Mouse (Mus musculus) myocyte (in vitro differentiated cells): ENCODE data around the gene Celf2. TPM values are rescaled to one million over a fixed set of nuclear protein-coding genes. Genes with fewer than 3 reads are reported as not detected.

Experiments used
- H3K27me3 ChIP-seq: one replicate; pipeline ENCODE4 v1.6.1; 2011; ENCODE audit not compliant: control insufficient read depth, insufficient read depth, insufficient read length
- H3K36me3 ChIP-seq: one replicate; pipeline ENCODE4 v1.6.1; 2011; ENCODE audit not compliant: control insufficient read depth, insufficient read depth
- H3K4me2 ChIP-seq: one replicate; pipeline ENCODE4 v1.6.1; 2011; ENCODE audit warnings: low read depth, control low read depth
- H3K4me3 ChIP-seq: one replicate; pipeline ENCODE4 v1.5.1; 2011; ENCODE audit warnings: mild to moderate bottlenecking, control low read depth, moderate library complexity
- H3K79me2 ChIP-seq: one replicate; pipeline ENCODE4 v1.6.1; 2011; ENCODE audit not compliant: control insufficient read depth, insufficient read depth
- H3ac ChIP-seq: one replicate; pipeline ENCODE4 v1.6.1; 2011; ENCODE audit not compliant: control insufficient read depth, insufficient read length
- CEBPB ChIP-seq: IDR thresholded peaks from 2 replicates; pipeline ENCODE4 v1.6.1; 2011; ENCODE audit warnings: mild to moderate bottlenecking, moderate library complexity; ENCODE audit not compliant: poor library complexity, insufficient read depth, severe bottlenecking
- E2F4 ChIP-seq: IDR thresholded peaks from one replicate; pipeline ENCODE4 v1.6.1; 2011; ENCODE audit warnings: mild to moderate bottlenecking, control low read depth, moderate library complexity; ENCODE audit not compliant: insufficient read depth
- MAX ChIP-seq: IDR thresholded peaks from one replicate; pipeline ENCODE4 v1.6.1; 2011; ENCODE audit warnings: low read depth, mild to moderate bottlenecking, control low read depth
- MYOD1 ChIP-seq, 3 experiments: IDR thresholded peaks; one replicate each; pipeline ENCODE4 v1.6.1; 2011; ENCODE audit warnings: control low read depth in 2 of 3, low read depth in 2 of 3, mild to moderate bottlenecking in 2 of 3, moderate library complexity in 1 of 3; ENCODE audit not compliant: insufficient read length in 2 of 3, control insufficient read depth in 1 of 3
- MYOG ChIP-seq, 3 experiments: IDR thresholded peaks; one replicate each; pipeline ENCODE4 v1.6.1; 2011; ENCODE audit warnings: control low read depth in 2 of 3, low read depth in 2 of 3, mild to moderate bottlenecking in 2 of 3; ENCODE audit not compliant: insufficient read length in 2 of 3, control insufficient read depth in 1 of 3, insufficient read depth in 1 of 3
- POLR2A ChIP-seq: IDR thresholded peaks from one replicate; pipeline ENCODE4 v1.6.1; 2011; ENCODE audit warnings: low read depth, mild to moderate bottlenecking, control low read depth, moderate library complexity; ENCODE audit not compliant: insufficient read length
- POLR2AphosphoS2 ChIP-seq: IDR thresholded peaks from one replicate; pipeline ENCODE4 v1.6.1; 2011; ENCODE audit warnings: low read depth, control low read depth; ENCODE audit not compliant: insufficient read length
- REST ChIP-seq: IDR thresholded peaks from one replicate; pipeline ENCODE4 v1.6.1; 2011; ENCODE audit warnings: mild to moderate bottlenecking, control low read depth, moderate library complexity; ENCODE audit not compliant: insufficient read depth, insufficient read length
- SRF ChIP-seq: IDR thresholded peaks from one replicate; pipeline ENCODE4 v1.6.1; 2011; ENCODE audit warnings: low read depth; ENCODE audit not compliant: control insufficient read depth, insufficient read length
- TCF12 ChIP-seq: IDR thresholded peaks from one replicate; pipeline ENCODE4 v1.6.1; 2011; ENCODE audit warnings: mild to moderate bottlenecking, control low read depth; ENCODE audit not compliant: poor library complexity, insufficient read depth, severe bottlenecking
- TCF3 ChIP-seq: IDR thresholded peaks from one replicate; pipeline ENCODE4 v1.6.1; 2011; ENCODE audit warnings: low read depth, control low read depth; ENCODE audit not compliant: insufficient read length
- USF1 ChIP-seq: IDR thresholded peaks from one replicate; pipeline ENCODE4 v1.6.1; 2011; ENCODE audit warnings: low read depth, mild to moderate bottlenecking, control low read depth, moderate library complexity
- polyA plus RNA-seq: library from polyadenylated mRNA; unstranded; fragments of >200 nt; fragmentation: generic; extraction: Trizol; gene quantifications from one replicate; pipeline ENCODE4 v1.2.1, GENCODE M21; 2012; ENCODE audit warnings: missing spikeins

Celf2 gene
- polyA plus RNA-seq, 1 experiment = 30.1 TPM

- H3K79me2 ChIP-seq = peaks cover 86% of the 10 kb centered on the region
- H3ac ChIP-seq = no peak overlapping the region
- TF ChIP-seq USF1 (no peak), POLR2AphosphoS2 (peak; percentile 19), TCF12 (no peak), TCF3 (no peak), CEBPB (no peak), MYOD1 (IDR thresholded peaks at IDR 0.05; ENCODE audit: control insufficient read depth in 1 of 3, insufficient read length in 2 of 3, low read depth in 2 of 3) (no peak), E2F4 (no peak)
- no peaks in the 10 kb centered on the region for H3K36me3 ChIP-seq
- H3K4me3 ChIP-seq = no peak overlapping the region
- H3K4me2 ChIP-seq = no peak overlapping the region
- H3K27me3 ChIP-seq = no peaks in the 10 kb centered on the region
These were observed 687.8 kb downstream of the Celf2 start for GRCm38 (mm10) chr2:6821593-6821992.

GRCm38 (mm10) chr2:6815281-6815680 is 694.1 kb downstream of the Celf2 start:
- no peaks in the 10 kb centered on the region for H3K27me3 ChIP-seq
- no peak for TF ChIP-seq MYOG (IDR thresholded peaks at IDR 0.05; ENCODE audit: control insufficient read depth in 1 of 3, insufficient read depth in 1 of 3, insufficient read length in 2 of 3, low read depth in 2 of 3)
- TF ChIP-seq E2F4 = no peak
- no peak for TF ChIP-seq POLR2AphosphoS2
- TF ChIP-seq MAX = no peak
- no peak for TF ChIP-seq MYOD1 (IDR thresholded peaks at IDR 0.05; ENCODE audit: control insufficient read depth in 1 of 3, insufficient read length in 2 of 3, low read depth in 2 of 3)
- TF ChIP-seq USF1 = no peak
- TF ChIP-seq REST = no peak
- no peak for TF ChIP-seq POLR2A
- TF ChIP-seq TCF12 = no peak
- TF ChIP-seq TCF3 = no peak
- TF ChIP-seq CEBPB = no peak
- no peak for TF ChIP-seq SRF

GRCm38 (mm10) chr2:6808736-6809135 is 700.6 kb downstream of the Celf2 start:
- no peak for TF ChIP-seq TCF12
- no peak for TF ChIP-seq REST
- TF ChIP-seq CEBPB = no peak
- TF ChIP-seq SRF = no peak
- Histone ChIP-seq H3K27me3 (no peaks in the 10 kb centered on the region), H3ac (no peak overlapping the region)

More at GRCm38 (mm10) chr2:6815281-6815680, 694.1 kb downstream of the Celf2 start:
- Histone ChIP-seq H3K79me2 (peaks cover 95% of the 10 kb centered on the region), H3K36me3 (no peaks in the 10 kb centered on the region), H3K4me3 (no peak overlapping the region), H3K4me2 (no peak overlapping the region), H3ac (no peak overlapping the region)

GRCm38 (mm10) chr2:6796754-6797153 is 712.6 kb downstream of the Celf2 start:
- Histone ChIP-seq H3K4me2 (no peak overlapping the region), H3K4me3 (no peak overlapping the region), H3K36me3 (no peaks in the 10 kb centered on the region), H3ac (no peak overlapping the region), H3K79me2 (peaks cover 66% of the 10 kb centered on the region), H3K27me3 (no peaks in the 10 kb centered on the region)
- no peak for TF ChIP-seq TCF3
- TF ChIP-seq REST = no peak
- no peak for TF ChIP-seq TCF12
- TF ChIP-seq USF1 = no peak
- TF ChIP-seq POLR2AphosphoS2 = no peak
- no peak for TF ChIP-seq CEBPB
- no peak for TF ChIP-seq POLR2A

More at GRCm38 (mm10) chr2:6808736-6809135, 700.6 kb downstream of the Celf2 start:
- H3K79me2 ChIP-seq = peaks cover 86% of the 10 kb centered on the region
- H3K4me2 ChIP-seq = no peak overlapping the region
- H3K4me3 ChIP-seq = no peak overlapping the region
- no peaks in the 10 kb centered on the region for H3K36me3 ChIP-seq

GRCm38 (mm10) chr2:6795995-6796588 is 713.3 kb downstream of the Celf2 start:
- Histone ChIP-seq H3K79me2 (peaks cover 65% of the 10 kb centered on the region), H3K36me3 (no peaks in the 10 kb centered on the region), H3K27me3 (no peaks in the 10 kb centered on the region), H3K4me3 (no peak overlapping the region), H3K4me2 (no peak overlapping the region), H3ac (no peak overlapping the region)
- TF ChIP-seq SRF (no peak), POLR2AphosphoS2 (no peak)
